Mouse (Mus musculus) kidney, embryonic 14.5 days (tissue): Measurements from ENCODE around the gene Syngr1. TPM values are rescaled to one million over a fixed set of nuclear protein-coding genes. Genes with fewer than 3 reads are reported as not detected.
A peak's percentile ranks its signal among the peaks of the same experiment; 100 is the strongest.

Experiments
- ATAC-seq: fragments of 200-750 bp; cut with Nextera tagmentation; 2 replicates; pipeline ENCODE4 v1.8.0; 2017; ENCODE audit warnings: moderate number of reproducible peaks, mild to moderate bottlenecking, moderate TSS enrichment, moderate library complexity; ENCODE audit not compliant: low FRiP score, low TSS enrichment
- H3K27ac ChIP-seq: fragments of 300-500 bp; sonication (generic); 2 replicates; pipeline ENCODE4 v1.5.1; 2014; ENCODE audit warnings: low read depth, mild to moderate bottlenecking, low read length, moderate library complexity, mixed read lengths
- H3K27me3 ChIP-seq: fragments of 300-500 bp; sonication (generic); 2 replicates; pipeline ENCODE4 v1.6.1; 2014; ENCODE audit warnings: mild to moderate bottlenecking, low read length; ENCODE audit not compliant: control insufficient read depth, insufficient read depth
- H3K36me3 ChIP-seq: fragments of 300-500 bp; sonication (generic); 2 replicates; pipeline ENCODE4 v1.6.1; 2014; ENCODE audit warnings: low read length, mixed read lengths; ENCODE audit not compliant: control insufficient read depth, insufficient read depth
- H3K4me1 ChIP-seq: fragments of 300-500 bp; sonication (generic); 2 replicates; pipeline ENCODE4 v1.6.1; 2014; ENCODE audit warnings: low read length, mixed read lengths; ENCODE audit not compliant: control insufficient read depth, insufficient read depth
- H3K4me2 ChIP-seq: fragments of 300-500 bp; sonication (generic); replicated peaks from 2 replicates; pipeline ENCODE4 v1.6.1; 2014; ENCODE audit warnings: low read depth, mild to moderate bottlenecking, low read length
- H3K4me3 ChIP-seq: fragments of 300-500 bp; sonication (generic); 2 replicates; pipeline ENCODE4 v1.5.1; 2014; ENCODE audit warnings: mild to moderate bottlenecking, low read length
- H3K9ac ChIP-seq: fragments of 300-500 bp; sonication (generic); 2 replicates; pipeline ENCODE4 v1.6.1; 2014; ENCODE audit warnings: low read depth, mild to moderate bottlenecking, low read length, moderate library complexity
- H3K9me3 ChIP-seq: fragments of 300-500 bp; sonication (generic); 2 replicates; pipeline ENCODE4 v1.6.1; 2016; ENCODE audit warnings: low read length; ENCODE audit not compliant: control insufficient read depth
- WGBS: fragments of 180-500 bp; shearing (Covaris S2); extraction: QIAGEN DNeasy Blood & Tissue Kit; methylation state at CpG from one replicate; pipeline ENCODE4 v1.1.7; 2014; 5-methylcytosine and 5-hydroxymethylcytosine counted together
- polyA plus RNA-seq: library from polyadenylated mRNA; unstranded; fragments of >200 nt; fragmentation: Nextera tagmentation; extraction: Ambion mirVana; gene quantifications from 2 replicates; pipeline ENCODE4 v1.2.1, GENCODE M21; 2014

The Syngr1 gene
- polyA plus RNA-seq, 1 experiment from 2014 or later, result 9.5 TPM

GRCm38 (mm10) chr15:80127191-80127590 lies 36.1 kb downstream of the Syngr1 start:
- 62% methylated on average over 1 of the region's 1 CpGs for WGBS
- H3K4me3 ChIP-seq, result no peak overlapping the region
- no peaks in the 10 kb centered on the region for H3K27me3 ChIP-seq
- ATAC-seq, result no peak
- H3K27ac ChIP-seq, result no peak overlapping the region
- no peaks in the 10 kb centered on the region for H3K36me3 ChIP-seq
- no peak overlapping the region for H3K4me2 ChIP-seq
- no peaks in the 10 kb centered on the region for H3K9me3 ChIP-seq
- no peaks in the 10 kb centered on the region for H3K4me1 ChIP-seq
- H3K9ac ChIP-seq, result no peak overlapping the region

DNA sequence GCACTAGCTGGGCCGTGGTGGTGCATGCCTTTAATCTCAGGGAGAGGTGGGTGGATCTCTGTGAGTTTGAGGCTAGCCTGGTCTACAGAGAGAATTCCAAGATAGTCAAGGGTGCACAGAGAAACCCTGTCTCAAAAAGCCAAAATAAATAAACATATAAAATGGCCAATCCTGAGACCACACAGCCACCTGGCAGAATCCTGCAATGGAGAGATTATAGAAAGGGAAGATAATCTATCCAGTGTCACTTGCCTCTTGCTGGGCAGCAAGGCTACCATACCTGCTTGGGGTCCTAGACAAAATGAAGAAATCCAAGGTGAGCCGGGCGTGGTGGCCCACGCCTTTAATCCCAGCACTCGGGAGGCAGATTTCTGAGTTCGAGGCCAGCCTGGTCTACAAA lies 38.8 kb downstream of the Syngr1 start:
- no peak overlapping the region for H3K4me2 ChIP-seq
- no peak overlapping the region for H3K9ac ChIP-seq
- H3K4me3 ChIP-seq, result no peak overlapping the region
- no peak for ATAC-seq
- H3K27me3 ChIP-seq, result no peaks in the 10 kb centered on the region
- H3K36me3 ChIP-seq, result no peaks in the 10 kb centered on the region
- no peak overlapping the region for H3K27ac ChIP-seq
- H3K9me3 ChIP-seq, result no peaks in the 10 kb centered on the region
- H3K4me1 ChIP-seq, result peaks cover 9% of the 10 kb centered on the region
- WGBS, result 91% methylated on average over 6 of the region's 6 CpGs

GRCm38 (mm10) chr15:80130689-80131088 lies 39.6 kb downstream of the Syngr1 start:
- no peak overlapping the region for H3K27ac ChIP-seq
- H3K4me1 ChIP-seq, result peaks cover 9% of the 10 kb centered on the region
- WGBS, result 87% methylated on average over 5 of the region's 5 CpGs
- H3K36me3 ChIP-seq, result no peaks in the 10 kb centered on the region
- no peak overlapping the region for H3K9ac ChIP-seq
- no peaks in the 10 kb centered on the region for H3K9me3 ChIP-seq
- H3K27me3 ChIP-seq, result no peaks in the 10 kb centered on the region
- no peak for ATAC-seq
- H3K4me2 ChIP-seq, result no peak overlapping the region
- no peak overlapping the region for H3K4me3 ChIP-seq

DNA sequence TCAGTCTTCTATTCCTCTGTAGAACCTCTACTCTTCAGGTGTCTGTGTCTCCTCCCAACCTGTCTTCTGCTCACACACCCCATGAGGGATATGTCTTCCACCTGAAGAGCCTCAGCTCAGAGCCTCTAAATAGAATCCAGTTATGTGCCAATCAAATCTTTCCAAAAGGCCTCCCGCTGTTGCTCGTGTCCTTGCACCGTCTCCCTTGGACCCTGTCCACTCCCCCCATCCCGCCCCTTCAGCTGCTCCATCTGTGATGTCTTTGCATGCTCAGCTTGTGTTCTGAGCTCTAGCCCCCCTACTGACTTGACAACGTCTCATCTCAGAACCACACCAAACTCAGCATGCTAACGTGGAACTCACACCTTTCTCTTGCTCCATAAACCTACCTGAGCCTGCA lies 40.3 kb downstream of the Syngr1 start:
- H3K9me3 ChIP-seq, result no peaks in the 10 kb centered on the region
- no peak overlapping the region for H3K4me3 ChIP-seq
- no peaks in the 10 kb centered on the region for H3K36me3 ChIP-seq
- no peaks in the 10 kb centered on the region for H3K27me3 ChIP-seq
- no peak overlapping the region for H3K4me2 ChIP-seq
- peaks cover 9% of the 10 kb centered on the region for H3K4me1 ChIP-seq
- ATAC-seq, result no peak
- H3K27ac ChIP-seq, result no peak overlapping the region
- no peak overlapping the region for H3K9ac ChIP-seq
- WGBS, result 84% methylated on average over 6 of the region's 6 CpGs

DNA sequence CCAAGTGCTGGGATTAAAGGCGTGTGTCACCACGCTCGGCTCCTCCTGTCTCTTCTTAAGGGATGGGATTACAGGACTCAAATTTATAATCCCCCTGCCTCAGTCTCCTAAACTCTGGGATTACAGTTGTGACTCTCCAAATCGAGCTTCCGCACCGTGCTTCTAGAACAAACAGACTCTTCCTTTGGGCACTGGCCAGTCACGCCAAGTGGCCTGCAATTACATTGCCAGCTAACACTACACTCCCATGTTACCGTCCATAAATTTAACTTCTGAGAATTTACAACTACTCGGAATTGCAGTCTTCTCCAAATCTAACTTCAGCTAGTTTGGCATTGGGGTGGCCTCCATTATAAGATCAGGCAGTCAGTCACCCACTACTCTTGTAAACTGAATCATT lies 41.3 kb downstream of the Syngr1 start:
- Histone ChIP-seq H3K36me3 (no peaks in the 10 kb centered on the region), H3K9me3 (no peaks in the 10 kb centered on the region), H3K27ac (no peak overlapping the region), H3K27me3 (no peaks in the 10 kb centered on the region), H3K9ac (peak overlapping the region; percentile 85; the same call in 1 of the 2 replicates), H3K4me1 (peaks cover 9% of the 10 kb centered on the region), H3K4me2 (peak overlapping the region; percentile 61), H3K4me3 (peak overlapping the region; percentile 62)
- ATAC-seq, result no peak
- 66% methylated on average over 9 of the region's 9 CpGs for WGBS

- Histone ChIP-seq H3K27ac (peak within 1 kb of the TSS; percentile 99), H3K4me2 (peak within 1 kb of the TSS; percentile 61), H3K4me1 (peaks cover 11% of the 10 kb centered on the region), H3K4me3 (peak within 1 kb of the TSS; percentile 62), H3K9me3 (no peaks in the 10 kb centered on the region), H3K9ac (peak within 1 kb of the TSS; percentile 85), H3K36me3 (no peaks in the 10 kb centered on the region), H3K27me3 (no peaks in the 10 kb centered on the region)
- peak; percentile 96 for ATAC-seq
- WGBS, result under 1% methylated on average over 55 of the region's 59 CpGs
Observed at GRCm38 (mm10) chr15:80132993-80133586, 42.0 kb downstream of the Syngr1 start, which contains the start of gene Tab1. Tab1 (plus strand) TSS chr15:80133127.

DNA sequence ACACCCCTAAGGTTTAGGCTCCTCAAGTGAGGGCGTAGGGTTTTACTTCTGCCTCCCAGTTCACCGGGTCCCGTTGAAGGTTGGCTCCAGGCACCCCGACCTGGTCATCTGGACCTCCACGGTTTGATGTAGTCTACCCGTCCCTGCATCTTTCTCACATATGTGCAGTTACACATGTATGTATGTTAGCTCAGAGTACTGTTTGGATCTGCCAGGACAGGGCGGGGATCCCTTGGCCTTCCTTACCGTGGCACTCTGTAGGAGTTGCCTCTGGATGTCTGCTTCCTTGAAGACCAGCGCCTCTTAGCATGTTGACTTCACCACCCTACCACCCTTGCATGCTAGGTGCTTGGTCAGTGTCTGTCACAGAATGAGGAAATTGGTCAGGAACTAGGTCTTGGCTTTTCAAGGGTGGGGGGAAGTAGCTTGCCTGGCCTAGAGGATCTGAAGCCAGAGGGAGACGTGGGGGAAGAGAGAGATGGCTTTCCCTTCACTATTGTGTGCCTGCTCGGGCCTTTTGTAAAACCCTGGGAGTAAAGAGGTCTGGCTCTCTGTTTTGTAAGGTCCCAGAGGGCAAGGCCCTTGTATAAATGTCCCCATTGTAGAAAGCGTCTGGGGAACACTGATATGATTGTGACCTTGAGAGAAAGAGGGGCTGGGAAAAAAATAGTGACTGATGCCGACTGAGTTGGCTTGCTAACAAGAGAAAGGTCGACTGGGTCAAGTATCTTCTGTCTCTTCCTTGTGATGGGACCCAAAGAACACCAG lies 42.7 kb downstream of the Syngr1 start:
- Histone ChIP-seq H3K9ac (peak overlapping the region; percentile 85), H3K4me3 (peak overlapping the region; percentile 62), H3K9me3 (no peaks in the 10 kb centered on the region), H3K36me3 (no peaks in the 10 kb centered on the region), H3K4me1 (peaks cover 17% of the 10 kb centered on the region), H3K4me2 (peak overlapping the region; percentile 61), H3K27me3 (no peaks in the 10 kb centered on the region), H3K27ac (peak overlapping the region; percentile 99)
- 14% methylated on average over 14 of the region's 14 CpGs for WGBS
- no peak; the same call in 1 of the 2 replicates for ATAC-seq

GRCm38 (mm10) chr15:80134450-80134847 lies 43.3 kb downstream of the Syngr1 start:
- WGBS, result 71% methylated on average over 9 of the region's 9 CpGs
- Histone ChIP-seq H3K4me2 (peak overlapping the region; percentile 61), H3K36me3 (no peaks in the 10 kb centered on the region), H3K9me3 (no peaks in the 10 kb centered on the region), H3K27me3 (no peaks in the 10 kb centered on the region), H3K4me3 (peak overlapping the region; percentile 62; the same call in 1 of the 2 replicates), H3K4me1 (peaks cover 17% of the 10 kb centered on the region), H3K9ac (peak overlapping the region; percentile 85; the same call in 1 of the 2 replicates), H3K27ac (peak overlapping the region; percentile 99; the same call in 1 of the 2 replicates)
- ATAC-seq, result no peak

- peaks cover 17% of the 10 kb centered on the region for H3K4me1 ChIP-seq
- no peak overlapping the region for H3K9ac ChIP-seq
- no peaks in the 10 kb centered on the region for H3K27me3 ChIP-seq
- ATAC-seq, result no peak
- no peak overlapping the region for H3K4me2 ChIP-seq
- no peak overlapping the region for H3K27ac ChIP-seq
- 0 out of 2 replicates have a peak, but pooled peaks cover 5% of the 10 kb centered on the region for H3K36me3 ChIP-seq
- 94% methylated on average over 2 of the region's 2 CpGs for WGBS
- no peaks in the 10 kb centered on the region for H3K9me3 ChIP-seq
- no peak overlapping the region for H3K4me3 ChIP-seq
Observed at GRCm38 (mm10) chr15:80135499-80135898, 44.4 kb downstream of the Syngr1 start.
